Mouse (Mus musculus) CH12.LX (cell line): Measurements from ENCODE around the gene Tnfrsf14. TPM values are rescaled to one million over a fixed set of nuclear protein-coding genes. Genes with fewer than 3 reads are reported as not detected.

Experiments
- DNase-seq: peaks from one replicate; pipeline ENCODE4 v3.0.0-alpha.2; 2013; ENCODE audit errors: extremely low read depth
- H3K27ac ChIP-seq: 2 replicates; pipeline ENCODE4 v1.5.1; 2012; ENCODE audit warnings: low read depth, mild to moderate bottlenecking, control low read depth, moderate library complexity; ENCODE audit not compliant: insufficient read depth
- H3K27me3 ChIP-seq: replicated peaks from 2 replicates; pipeline ENCODE3; 2012; ENCODE audit warnings: inconsistent platforms
- H3K36me3 ChIP-seq, 2 experiments: replicated peaks in 1 of 2; 2 replicates each; pipeline versions ENCODE3 to v1.6.1; 2012; ENCODE audit warnings: inconsistent platforms in 1 of 2, low read length in 1 of 2, mild to moderate bottlenecking in 1 of 2, mixed read lengths in 1 of 2, moderate library complexity in 1 of 2; ENCODE audit not compliant: control insufficient read depth in 1 of 2, insufficient read depth in 1 of 2
- H3K4me1 ChIP-seq, 2 experiments: 2 replicates each; pipeline ENCODE4 v1.6.1; 2012; ENCODE audit warnings: inconsistent platforms in 1 of 2, moderate library complexity in 1 of 2; ENCODE audit not compliant: insufficient read depth in 2 of 2, control insufficient read depth in 1 of 2
- H3K4me2 ChIP-seq: 2 replicates; pipeline ENCODE4 v1.6.1; 2012; ENCODE audit warnings: low read depth, mild to moderate bottlenecking, control low read depth; ENCODE audit not compliant: poor library complexity, insufficient read depth, severe bottlenecking
- H3K4me3 ChIP-seq, 3 experiments: fragments of 150-350 bp in 1 of 3; sonication (generic) in 1 of 3; replicated peaks in 1 of 3; 2 replicates each; pipeline versions ENCODE3 to v1.5.1; 2011 to 2012; ENCODE audit warnings: low read depth in 2 of 3, low read length in 2 of 3, mild to moderate bottlenecking in 2 of 3, moderate library complexity in 2 of 3, control low read depth in 1 of 3, improper control_type of control experiment in 1 of 3, inconsistent platforms in 1 of 3, mixed read lengths in 1 of 3; ENCODE audit not compliant: poor library complexity in 1 of 3
- H3K79me2 ChIP-seq: replicated peaks from 2 replicates; pipeline ENCODE4 v1.6.1; 2012; ENCODE audit warnings: mild to moderate bottlenecking, moderate library complexity; ENCODE audit not compliant: control insufficient read depth, poor library complexity, insufficient read depth, severe bottlenecking; ENCODE audit errors: extremely low read depth
- H3K9ac ChIP-seq: 2 replicates; pipeline ENCODE4 v1.6.1; 2012; ENCODE audit warnings: low read depth, mild to moderate bottlenecking, control low read depth, moderate library complexity; ENCODE audit not compliant: insufficient read depth
- H3K9me3 ChIP-seq: replicated peaks from 2 replicates; pipeline ENCODE3; 2012; ENCODE audit warnings: low read length, inconsistent platforms, mixed read lengths
- BHLHE40 ChIP-seq: IDR thresholded peaks from 2 replicates; pipeline ENCODE4 v1.6.1; 2011; ENCODE audit warnings: mild to moderate bottlenecking, low read depth, low read length, improper control_type of control experiment
- CHD2 ChIP-seq: IDR thresholded peaks from 2 replicates; pipeline ENCODE4 v1.6.1; 2011; ENCODE audit warnings: low read length, improper control_type of control experiment
- ELF1 ChIP-seq: IDR thresholded peaks from 2 replicates; pipeline ENCODE4 v1.6.1; 2014; ENCODE audit warnings: low read depth, mild to moderate bottlenecking, inconsistent platforms, low read length, improper control_type of control experiment
- GABPA ChIP-seq: IDR thresholded peaks from 2 replicates; pipeline ENCODE4 v1.6.1; 2012; ENCODE audit warnings: low read depth, low read length, improper control_type of control experiment, inconsistent platforms; ENCODE audit not compliant: insufficient replicate concordance
- JUN ChIP-seq: IDR thresholded peaks from 2 replicates; pipeline ENCODE4 v1.6.1; 2011; ENCODE audit warnings: low read depth, mild to moderate bottlenecking, low read length, improper control_type of control experiment, moderate library complexity; ENCODE audit not compliant: insufficient read depth
- JUND ChIP-seq: conservative IDR thresholded peaks from 2 replicates; pipeline ENCODE4 v1.6.1; 2011; ENCODE audit warnings: low read depth, low read length, improper control_type of control experiment
- MAFK ChIP-seq: IDR thresholded peaks from 2 replicates; pipeline ENCODE4 v1.6.1; 2011; ENCODE audit warnings: low read length, improper control_type of control experiment; ENCODE audit not compliant: insufficient replicate concordance
- MAX ChIP-seq: IDR thresholded peaks from 2 replicates; pipeline ENCODE4 v1.6.1; 2011; ENCODE audit warnings: low read length, improper control_type of control experiment
- MEF2A ChIP-seq: IDR thresholded peaks from 2 replicates; pipeline ENCODE4 v1.6.1; 2014; ENCODE audit warnings: low read depth, mild to moderate bottlenecking, inconsistent platforms, low read length, improper control_type of control experiment, borderline replicate concordance
- NELFE ChIP-seq: IDR thresholded peaks from 2 replicates; pipeline ENCODE4 v1.6.1; 2011; ENCODE audit warnings: low read depth, low read length, improper control_type of control experiment
- POLR2AphosphoS2 ChIP-seq: IDR thresholded peaks from 2 replicates; pipeline ENCODE4 v1.6.1; 2011; ENCODE audit warnings: low read depth, low read length, improper control_type of control experiment
- SIN3A ChIP-seq: IDR thresholded peaks from 2 replicates; pipeline ENCODE4 v1.6.1; 2012; ENCODE audit warnings: low read length, improper control_type of control experiment, inconsistent platforms
- SMC3 ChIP-seq: IDR thresholded peaks from 2 replicates; pipeline ENCODE4 v1.6.1; 2011; ENCODE audit warnings: low read depth, low read length, improper control_type of control experiment
- ZNF384 ChIP-seq: IDR thresholded peaks from 2 replicates; pipeline ENCODE4 v1.6.1; 2012; ENCODE audit warnings: low read depth, low read length, improper control_type of control experiment, inconsistent platforms
- dilution Hi-C: fragments of 300-500 bp; cut with MboI; formaldehyde crosslinking; loops from 2 replicates; pipeline ENCODE4 v1.14.3; 2020; ENCODE audit warnings: low sequenced_read_pairs; ENCODE audit not compliant: extremely low pct_unique_long_range_greater_than_20kb, extremely low pct_ligation_motif_present
- in situ Hi-C: fragments of 300-500 bp; cut with MboI; formaldehyde crosslinking; loops from 3 replicates; pipeline ENCODE4 v1.14.3; 2019; ENCODE audit warnings: low sequenced_read_pairs, low pct_ligation_motif_present, low pct_unique_long_range_greater_than_20kb, mixed read lengths
- polyA plus RNA-seq: library from polyadenylated mRNA; unstranded; fragments of >175 nt; gene quantifications from 2 replicates; pipeline ENCODE4 v1.2.1, GENCODE M21; 2012; ENCODE audit warnings: low read depth; ENCODE audit not compliant: insufficient read length
- total RNA-seq, 2 experiments: library from RNA; depleted of rRNA; stranded (reverse); fragments of 300-350 nt in 1 of 2; fragments of >200 nt in 1 of 2; gene quantifications; 2 replicates each; pipeline ENCODE4 v1.2.3; 2012 to 2014

Gene Tnfrsf14
- total and polyA plus RNA-seq, 3 experiments, result 20.0 to 109 (median 25.9) TPM

- no peak for DNase-seq
- in situ Hi-C loops (no loop called here), dilution Hi-C loops (loop anchor here (25.0 kb wide), 1 partner anchor 139 kb away; no protein-coding TSS in a partner anchor)
- H3K4me2 ChIP-seq, result 0 out of 2 replicates have a peak overlapping the region, but pooled peaks have one; percentile 18
- H3K27ac ChIP-seq, result no peak overlapping the region
- TF ChIP-seq GABPA (no peak), ZNF384 (no peak), JUN (no peak), CHD2 (no peak), SIN3A (no peak), NELFE (no peak), POLR2AphosphoS2 (no peak), MEF2A (no peak), BHLHE40 (no peak), JUND (no peak)
- no peaks in the 10 kb centered on the region for H3K36me3 ChIP-seq
- H3K27me3 ChIP-seq, result peaks cover 1% of the 10 kb centered on the region
- H3K79me2 ChIP-seq, result no peaks in the 10 kb centered on the region
- H3K4me1 ChIP-seq, result peaks cover 17 to 20% of the 10 kb centered on the region in 2 experiments
- peak overlapping the region in 1 of 3 experiments; percentile 62 for H3K4me3 ChIP-seq
- H3K9ac ChIP-seq, result no peak overlapping the region
- H3K9me3 ChIP-seq, result peaks cover 11% of the 10 kb centered on the region
These were observed 30.5 kb downstream of the Tnfrsf14 start for GRCm38 (mm10) chr4:154897676-154898465.

GRCm38 (mm10) chr4:154895549-154895948 lies 32.8 kb downstream of the Tnfrsf14 start:
- H3K4me3 ChIP-seq, result no peak overlapping the region
- peaks cover 5% of the 10 kb centered on the region for H3K27me3 ChIP-seq
- H3K9ac ChIP-seq, result no peak overlapping the region
- H3K4me2 ChIP-seq, result no peak overlapping the region
- TF ChIP-seq MAX (no peak), ELF1 (no peak), MAFK (no peak), SMC3 (no peak), JUN (no peak)
- TF ChIP-seq, all 38 proteins: peak for 0
- H3K36me3 ChIP-seq, result no peaks in the 10 kb centered on the region
- no peak overlapping the region for H3K27ac ChIP-seq
- in situ Hi-C loops, result no loop called here
- H3K9me3 ChIP-seq, result no peaks in the 10 kb centered on the region
- H3K4me1 ChIP-seq, result peaks cover 12 to 20% of the 10 kb centered on the region in 2 experiments
- H3K79me2 ChIP-seq, result no peaks in the 10 kb centered on the region
- dilution Hi-C loops, result loop anchor here (25.0 kb wide), 1 partner anchor 142 kb away; no protein-coding TSS in a partner anchor
- no peak for DNase-seq
